Mouse (Mus musculus) ES-E14 (cell line): ENCODE results near the gene St3gal5.

ENCODE experiments used
- CHD2 ChIP-seq: IDR thresholded peaks from 2 replicates; pipeline ENCODE4 v1.6.1; 2014; ENCODE audit warnings: mild to moderate bottlenecking, low read depth, low read length, inconsistent platforms
- HCFC1 ChIP-seq: IDR thresholded peaks from 2 replicates; pipeline ENCODE4 v1.6.1; 2012; ENCODE audit warnings: low read length, inconsistent platforms, borderline replicate concordance; ENCODE audit not compliant: insufficient read depth
- MAFK ChIP-seq: IDR thresholded peaks from 2 replicates; pipeline ENCODE4 v1.6.1; 2014; ENCODE audit warnings: mild to moderate bottlenecking, low read depth, low read length, inconsistent platforms; ENCODE audit not compliant: insufficient read depth
- ZC3H11A ChIP-seq: IDR thresholded peaks from 2 replicates; pipeline ENCODE4 v1.6.1; 2012; ENCODE audit warnings: low read depth, mild to moderate bottlenecking, inconsistent platforms, low read length, borderline replicate concordance
- ZNF384 ChIP-seq: IDR thresholded peaks from 2 replicates; pipeline ENCODE4 v1.6.1; 2012; ENCODE audit warnings: low read depth, low read length, inconsistent platforms

DNA sequence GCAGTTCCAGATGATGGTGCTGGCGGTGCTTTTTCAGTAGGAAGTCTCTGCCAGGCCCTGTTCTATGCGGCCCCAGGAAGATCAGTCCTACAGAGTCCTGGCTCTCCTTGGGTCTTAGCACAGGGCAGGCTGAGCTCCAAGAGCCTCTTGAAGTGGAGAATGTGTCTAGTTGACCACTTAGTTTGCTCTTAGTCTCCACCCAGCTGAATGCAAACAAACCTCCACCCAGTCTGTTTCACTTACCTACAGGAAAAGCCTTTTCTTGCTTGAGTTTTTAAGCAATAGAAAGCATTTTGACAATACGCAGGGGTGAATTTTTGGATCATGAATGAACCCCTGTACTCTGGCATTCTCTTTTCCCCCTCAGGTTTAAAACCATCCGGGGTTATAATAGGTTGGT lies 4.0 kb downstream of the St3gal5 start:
- TF ChIP-seq ZC3H11A = no peak
- no peak for TF ChIP-seq MAFK
- no peak for TF ChIP-seq CHD2
- TF ChIP-seq ZNF384 = no peak
- TF ChIP-seq HCFC1 = no peak
